Mouse (Mus musculus): ENCODE data around the gene Gm8765. TPM values are rescaled to one million over a fixed set of nuclear protein-coding genes. Genes with fewer than 3 reads are reported as not detected.
"Not testable (repeated sequence)": the region's sequence is repeated elsewhere in the genome, so short reads cannot be mapped to it uniquely, and the experiment has no call there.

Gene Gm8765
- not detected in 2 replicates for polyA plus RNA-seq (2015; fragmentation: Nextera tagmentation; extraction: Ambion mirVana)

DNA sequence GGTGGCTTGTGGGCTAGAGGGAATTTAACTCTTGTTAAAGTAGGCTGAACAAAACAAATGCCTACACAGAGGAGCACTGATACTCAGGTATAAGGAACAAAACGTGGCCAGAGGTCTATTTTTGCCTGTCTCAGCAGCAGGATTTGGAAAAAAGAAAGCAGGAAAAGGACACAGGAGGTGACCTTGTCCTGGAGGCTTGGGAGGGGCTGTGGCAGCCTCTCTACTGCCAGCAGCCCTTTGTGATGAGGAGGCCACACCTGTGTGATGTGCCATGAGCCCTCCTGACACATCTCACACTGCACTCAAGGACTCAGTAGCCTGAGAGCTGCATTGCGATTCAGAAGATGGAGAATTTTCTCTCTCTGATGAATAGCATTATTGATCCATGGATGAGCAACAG is at the start of gene Gm8765:
Gene Gm8765, plus strand, starts transcription at position 301 of the 400 bp plus-strand sequence.
- not testable (repeated sequence) for H3K4me3 ChIP-seq (replicated peaks); H3K36me3 ChIP-seq; H3K4me2 ChIP-seq; H3K27ac ChIP-seq (replicated peaks); H3K9me3 ChIP-seq (replicated peaks); H3K4me1 ChIP-seq; H3K9ac ChIP-seq (replicated peaks); H3K27me3 ChIP-seq (replicated peaks); ATAC-seq (ENCODE audit: low FRiP score)
- WGBS, result 27% methylated on average over 1 of the region's 2 CpGs

DNA sequence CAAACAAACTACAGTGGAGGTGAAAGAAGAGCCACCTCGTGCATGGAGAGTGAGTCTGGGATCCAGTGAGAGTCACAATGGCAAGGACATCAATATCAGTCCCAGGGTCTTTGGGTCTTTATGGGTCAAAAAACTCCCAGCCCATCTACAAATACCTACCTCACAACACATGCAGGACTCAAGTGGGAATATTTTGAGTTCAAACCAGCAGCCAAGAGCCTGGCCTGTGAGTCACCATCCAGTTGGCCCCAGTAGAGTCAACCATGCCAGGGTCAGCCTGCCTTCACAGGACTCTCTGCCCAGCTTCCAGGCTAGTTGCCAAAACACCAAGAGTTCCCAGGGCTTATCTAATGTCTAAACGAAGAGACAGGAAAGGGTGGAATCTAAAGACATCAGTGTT is 49.3 kb upstream of the Gm8765 start:
- H3K9ac ChIP-seq (replicated peaks); H3K9me3 ChIP-seq (replicated peaks); H3K27ac ChIP-seq (replicated peaks); H3K4me1 ChIP-seq; ATAC-seq (ENCODE audit: low FRiP score); H3K4me3 ChIP-seq (replicated peaks); H3K27me3 ChIP-seq (replicated peaks); H3K36me3 ChIP-seq; H3K4me2 ChIP-seq: not testable (repeated sequence)
- 87% methylated on average over 2 of the region's 2 CpGs for WGBS

DNA sequence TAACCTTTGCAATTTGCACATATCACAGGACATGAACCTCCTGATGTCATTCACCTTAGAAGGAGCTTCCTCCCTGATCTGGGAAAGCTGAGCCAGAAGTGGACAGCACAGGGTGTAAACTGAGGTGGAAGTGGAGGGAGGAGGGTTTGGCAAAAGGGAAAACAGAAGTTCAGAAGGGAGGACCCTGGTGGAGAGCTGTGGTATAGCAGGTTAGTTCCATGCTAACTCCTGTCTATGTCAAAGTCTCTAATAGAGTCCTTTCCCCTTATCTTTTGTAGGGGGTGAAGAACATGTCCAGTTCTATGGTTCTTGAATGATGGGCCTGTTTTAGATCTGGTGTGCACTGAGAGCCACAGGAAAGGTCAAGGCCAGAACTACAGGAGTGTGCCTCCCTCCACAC is 52.2 kb downstream of the Gm8765 start:
- H3K27me3 ChIP-seq (replicated peaks); H3K36me3 ChIP-seq; ATAC-seq (ENCODE audit: low FRiP score); H3K4me2 ChIP-seq; H3K4me1 ChIP-seq; H3K9me3 ChIP-seq (replicated peaks); H3K9ac ChIP-seq (replicated peaks); H3K4me3 ChIP-seq (replicated peaks); H3K27ac ChIP-seq (replicated peaks): not testable (repeated sequence)

DNA sequence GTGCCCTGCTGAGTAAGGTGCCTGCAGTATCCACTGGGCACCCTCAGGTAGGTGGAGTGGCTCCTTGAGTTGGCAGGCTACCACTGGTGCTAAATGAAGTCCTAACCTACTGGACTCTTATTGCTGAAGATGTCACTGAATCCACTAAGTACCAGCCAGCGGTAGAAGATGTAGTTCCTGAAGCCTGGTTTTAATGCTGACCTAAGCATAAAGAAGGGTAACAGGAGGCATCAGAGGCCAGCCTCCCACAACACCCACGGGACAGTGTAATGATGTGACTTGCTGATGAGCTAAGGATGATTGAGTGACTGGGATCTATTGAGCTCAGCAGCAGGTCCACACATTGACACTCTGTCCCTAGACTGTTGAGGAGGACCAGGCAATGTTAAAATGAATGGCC is 53.6 kb downstream of the Gm8765 start:
- 86% methylated on average over 2 of the region's 2 CpGs for WGBS
- H3K36me3 ChIP-seq, result no peaks in the 10 kb centered on the region
- H3K27me3 ChIP-seq (replicated peaks), result no peaks in the 10 kb centered on the region
- no peaks in the 10 kb centered on the region for H3K9me3 ChIP-seq (replicated peaks)
- H3K4me2 ChIP-seq, result no peak overlapping the region
- no peak for ATAC-seq (ENCODE audit: low FRiP score)
- H3K27ac ChIP-seq (replicated peaks), result no peak overlapping the region
- no peaks in the 10 kb centered on the region for H3K4me1 ChIP-seq
- H3K4me3 ChIP-seq (replicated peaks), result no peak overlapping the region
- H3K9ac ChIP-seq (replicated peaks), result no peak overlapping the region

DNA sequence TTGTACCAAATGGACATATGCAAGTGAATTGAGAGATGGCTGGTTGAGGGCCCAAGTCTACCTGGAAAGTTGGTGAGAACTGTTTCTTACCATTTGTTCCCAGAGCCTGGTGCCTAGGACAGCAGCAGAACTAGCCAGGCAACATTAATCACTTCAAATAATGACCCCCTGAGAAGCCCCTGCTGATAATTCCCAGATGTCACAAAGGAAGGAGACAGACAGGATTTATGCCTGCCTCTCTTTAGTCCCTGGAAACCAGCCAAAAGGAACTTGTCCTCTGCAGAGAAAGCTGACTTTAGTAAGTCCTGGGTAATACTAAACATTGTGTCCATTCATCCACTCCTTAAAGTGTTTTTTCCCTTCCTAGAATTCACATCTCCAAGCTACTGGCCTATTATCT is 54.8 kb downstream of the Gm8765 start:
- not testable (repeated sequence) for H3K36me3 ChIP-seq; H3K4me1 ChIP-seq; H3K4me2 ChIP-seq; ATAC-seq (ENCODE audit: low FRiP score); H3K9ac ChIP-seq (replicated peaks); H3K27me3 ChIP-seq (replicated peaks); H3K9me3 ChIP-seq (replicated peaks); H3K27ac ChIP-seq (replicated peaks); H3K4me3 ChIP-seq (replicated peaks)

Small RNA genes within 50 kb of the gene (microRNA-seq; reads per million reads assigned to microRNA genes)
- gene Gm23952, result not detected

Other genes starting within 250 kb of the Gm8765 start
- gene Nutm2, start 231.0 kb upstream of the Gm8765 start, polyA plus RNA-seq (2015; fragmentation: Nextera tagmentation; extraction: Ambion mirVana), result not detected in 2 replicates
- gene Gm904, start 55.1 kb upstream of the Gm8765 start, polyA plus RNA-seq (2015; fragmentation: Nextera tagmentation; extraction: Ambion mirVana), result not detected in 2 replicates